Mouse (Mus musculus): ENCODE results near the gene Nsmf. TPM values are rescaled to one million over a fixed set of nuclear protein-coding genes. Genes with fewer than 3 reads are reported as not detected.
A peak's percentile ranks its signal among the peaks of the same experiment; 100 is the strongest.

Nsmf gene
- total and polyA plus RNA-seq, 2 experiments from 2014 or later: 258 to 285 TPM

GRCm38 (mm10) chr2:25098956-25099355 lies 44.8 kb downstream of the Nsmf start:
- Histone ChIP-seq H3K4me1 (ENCODE audit: insufficient read depth) (no peaks in the 10 kb centered on the region), H3K36me3 (ENCODE audit: insufficient read depth) (no peaks in the 10 kb centered on the region), H3K4me2 (ENCODE audit: low read depth) (no peak overlapping the region), H3K9me3 (ENCODE audit: low read length) (no peaks in the 10 kb centered on the region), H3K27me3 (ENCODE audit: insufficient read depth, low read length) (0 out of 2 replicates have a peak, but pooled peaks cover 4% of the 10 kb centered on the region), H3K27ac (ENCODE audit: low read depth, low read length) (no peak overlapping the region), H3K4me3 (ENCODE audit: low read depth, low read length) (no peak overlapping the region), H3K9ac (no peak overlapping the region)
- DNase-seq (peak; percentile 44), ATAC-seq (peak; percentile 50; the same call in 1 of the 2 replicates)
- peak; percentile 71 for TF ChIP-seq CTCF (IDR thresholded peaks at IDR 0.05; ENCODE audit: low read depth)
- 39% methylated on average over 5 of the region's 5 CpGs for WGBS

GRCm38 (mm10) chr2:25099703-25100102 lies 45.5 kb downstream of the Nsmf start:
- Histone ChIP-seq H3K9me3 (ENCODE audit: low read length) (no peaks in the 10 kb centered on the region), H3K27ac (ENCODE audit: low read depth, low read length) (no peak overlapping the region), H3K27me3 (ENCODE audit: insufficient read depth, low read length) (0 out of 2 replicates have a peak, but pooled peaks cover 2% of the 10 kb centered on the region), H3K36me3 (ENCODE audit: insufficient read depth) (no peaks in the 10 kb centered on the region), H3K4me1 (ENCODE audit: insufficient read depth) (no peaks in the 10 kb centered on the region), H3K4me3 (ENCODE audit: low read depth, low read length) (no peak overlapping the region), H3K9ac (no peak overlapping the region), H3K4me2 (ENCODE audit: low read depth) (no peak overlapping the region)
- peak; percentile 16 for DNase-seq
- ATAC-seq: peak; percentile 77
- no peak for TF ChIP-seq CTCF (IDR thresholded peaks at IDR 0.05; ENCODE audit: low read depth)
- 37% methylated on average over 3 of the region's 3 CpGs for WGBS

GRCm38 (mm10) chr2:25104122-25104521 lies 50.0 kb downstream of the Nsmf start:
- Histone ChIP-seq H3K27ac (ENCODE audit: low read depth, low read length) (no peak overlapping the region), H3K4me3 (ENCODE audit: low read depth, low read length) (no peak overlapping the region), H3K4me2 (ENCODE audit: low read depth) (no peak overlapping the region), H3K9ac (no peak overlapping the region), H3K27me3 (ENCODE audit: insufficient read depth, low read length) (no peaks in the 10 kb centered on the region), H3K36me3 (ENCODE audit: insufficient read depth) (no peaks in the 10 kb centered on the region), H3K9me3 (ENCODE audit: low read length) (no peaks in the 10 kb centered on the region), H3K4me1 (ENCODE audit: insufficient read depth) (no peaks in the 10 kb centered on the region)
- 0 out of 2 replicates have a peak, but pooled peaks have one; percentile 14 for TF ChIP-seq CTCF (IDR thresholded peaks at IDR 0.05; ENCODE audit: low read depth)
- 85% methylated on average over 2 of the region's 2 CpGs for WGBS
- peak; percentile 50 for ATAC-seq
- DNase-seq: no peak

GRCm38 (mm10) chr2:25106045-25106444 lies 51.9 kb downstream of the Nsmf start:
- Histone ChIP-seq H3K9ac (no peak overlapping the region), H3K4me2 (ENCODE audit: low read depth) (no peak overlapping the region), H3K27me3 (ENCODE audit: insufficient read depth, low read length) (no peaks in the 10 kb centered on the region), H3K9me3 (ENCODE audit: low read length) (no peaks in the 10 kb centered on the region), H3K36me3 (ENCODE audit: insufficient read depth) (no peaks in the 10 kb centered on the region), H3K27ac (ENCODE audit: low read depth, low read length) (no peak overlapping the region), H3K4me3 (ENCODE audit: low read depth, low read length) (no peak overlapping the region), H3K4me1 (ENCODE audit: insufficient read depth) (no peaks in the 10 kb centered on the region)
- DNase-seq: peak; percentile 44
- no peak for TF ChIP-seq CTCF (IDR thresholded peaks at IDR 0.05; ENCODE audit: low read depth)
- WGBS: 70% methylated on average over 3 of the region's 3 CpGs
- ATAC-seq: peak; percentile 25; the same call in 1 of the 2 replicates

- no peak overlapping the region for H3K4me3 ChIP-seq (ENCODE audit: low read depth, low read length)
- H3K27ac ChIP-seq (ENCODE audit: low read depth, low read length): no peak overlapping the region
- no peaks in the 10 kb centered on the region for H3K27me3 ChIP-seq (ENCODE audit: insufficient read depth, low read length)
- DNase-seq (no peak), ATAC-seq (peak; percentile 27)
- no peaks in the 10 kb centered on the region for H3K9me3 ChIP-seq (ENCODE audit: low read length)
- no peaks in the 10 kb centered on the region for H3K4me1 ChIP-seq (ENCODE audit: insufficient read depth)
- no peak overlapping the region for H3K9ac ChIP-seq
- no peak overlapping the region for H3K4me2 ChIP-seq (ENCODE audit: low read depth)
- no peaks in the 10 kb centered on the region for H3K36me3 ChIP-seq (ENCODE audit: insufficient read depth)
- no peak for TF ChIP-seq CTCF (IDR thresholded peaks at IDR 0.05; ENCODE audit: low read depth)
Observed at GRCm38 (mm10) chr2:25109487-25109886, 55.3 kb downstream of the Nsmf start.

- no peak for ATAC-seq
Observed at GRCm38 (mm10) chr2:25110505-25111183, 56.5 kb downstream of the Nsmf start.

GRCm38 (mm10) chr2:25111184-25111791 lies 57.1 kb downstream of the Nsmf start:
- no peaks in the 10 kb centered on the region for H3K36me3 ChIP-seq (ENCODE audit: insufficient read depth)
- no peaks in the 10 kb centered on the region for H3K27me3 ChIP-seq (ENCODE audit: insufficient read depth, low read length)
- no peak overlapping the region for H3K9ac ChIP-seq
- no peak overlapping the region for H3K4me2 ChIP-seq (ENCODE audit: low read depth)
- WGBS: 63% methylated on average over 9 of the region's 9 CpGs
- no peak overlapping the region for H3K27ac ChIP-seq (ENCODE audit: low read depth, low read length)
- no peak for DNase-seq
- no peaks in the 10 kb centered on the region for H3K4me1 ChIP-seq (ENCODE audit: insufficient read depth)
- ATAC-seq: no peak; the same call in 1 of the 2 replicates
- TF ChIP-seq CTCF (IDR thresholded peaks at IDR 0.05; ENCODE audit: low read depth): no peak
- H3K4me3 ChIP-seq (ENCODE audit: low read depth, low read length): no peak overlapping the region
- no peaks in the 10 kb centered on the region for H3K9me3 ChIP-seq (ENCODE audit: low read length)

More at GRCm38 (mm10) chr2:25110505-25111183, 56.5 kb downstream of the Nsmf start:
- no peak for DNase-seq
- H3K4me3 ChIP-seq (ENCODE audit: low read depth, low read length): no peak overlapping the region
- H3K4me2 ChIP-seq (ENCODE audit: low read depth): no peak overlapping the region
- H3K27ac ChIP-seq (ENCODE audit: low read depth, low read length): no peak overlapping the region
- no peak overlapping the region for H3K9ac ChIP-seq
- H3K9me3 ChIP-seq (ENCODE audit: low read length): no peaks in the 10 kb centered on the region
- no peaks in the 10 kb centered on the region for H3K4me1 ChIP-seq (ENCODE audit: insufficient read depth)
- TF ChIP-seq CTCF (IDR thresholded peaks at IDR 0.05; ENCODE audit: low read depth): no peak
- no peaks in the 10 kb centered on the region for H3K36me3 ChIP-seq (ENCODE audit: insufficient read depth)
- no peaks in the 10 kb centered on the region for H3K27me3 ChIP-seq (ENCODE audit: insufficient read depth, low read length)

Small RNA genes lying within 50 kb of the gene (microRNA-seq; reads per million reads assigned to microRNA genes)
- 0 reads per million in 2 experiments for gene Gm24328
- gene Mir7664: 0 to 0.24 reads per million in 2 experiments

Other genes starting within 250 kb of the Nsmf start
- gene Ehmt1, start 134.7 kb upstream of the Nsmf start, total RNA-seq (2014; rRNA removed): 72.4 and 89.4 TPM in 2 replicates
- gene Ehmt1, start 134.7 kb upstream of the Nsmf start, polyA plus RNA-seq (2015; fragmentation: Nextera tagmentation; extraction: Ambion mirVana): 44.2 and 72.1 TPM in 2 replicates
- 44.3 and 44.4 TPM in 2 replicates for gene Arrdc1, start 119.1 kb upstream of the Nsmf start, total RNA-seq (2014; rRNA removed)
- gene Arrdc1, start 119.1 kb upstream of the Nsmf start, polyA plus RNA-seq (2015; fragmentation: Nextera tagmentation; extraction: Ambion mirVana): 35.3 and 37.8 TPM in 2 replicates
- 34.9 and 39.9 TPM in 2 replicates for gene Zmynd19, start 104.6 kb upstream of the Nsmf start, total RNA-seq (2014; rRNA removed)
- gene Zmynd19, start 104.6 kb upstream of the Nsmf start, polyA plus RNA-seq (2015; fragmentation: Nextera tagmentation; extraction: Ambion mirVana): 19.2 and 21.9 TPM in 2 replicates
- gene Dph7, start 92.0 kb upstream of the Nsmf start, total RNA-seq (2014; rRNA removed): 42.9 and 54.0 TPM in 2 replicates
- 40.8 and 45.1 TPM in 2 replicates for gene Dph7, start 92.0 kb upstream of the Nsmf start, polyA plus RNA-seq (2015; fragmentation: Nextera tagmentation; extraction: Ambion mirVana)
- gene Mrpl41, start 79.3 kb upstream of the Nsmf start, total RNA-seq (2014; rRNA removed): 79.4 and 123 TPM in 2 replicates
- 174 and 203 TPM in 2 replicates for gene Mrpl41, start 79.3 kb upstream of the Nsmf start, polyA plus RNA-seq (2015; fragmentation: Nextera tagmentation; extraction: Ambion mirVana)
- 5.0 TPM in 2 replicates for gene Pnpla7, start 78.3 kb upstream of the Nsmf start, total RNA-seq (2014; rRNA removed)
- 2.7 and 3.1 TPM in 2 replicates for gene Pnpla7, start 78.3 kb upstream of the Nsmf start, polyA plus RNA-seq (2015; fragmentation: Nextera tagmentation; extraction: Ambion mirVana)
- not detected in 2 replicates for gene Entpd8, start 25.9 kb downstream of the Nsmf start, total RNA-seq (2014; rRNA removed)
- gene Entpd8, start 25.9 kb downstream of the Nsmf start, polyA plus RNA-seq (2015; fragmentation: Nextera tagmentation; extraction: Ambion mirVana): not detected in 2 replicates
- gene Noxa1, start 40.8 kb downstream of the Nsmf start, total RNA-seq (2014; rRNA removed): not detected in 2 replicates
- gene Noxa1, start 40.8 kb downstream of the Nsmf start, polyA plus RNA-seq (2015; fragmentation: Nextera tagmentation; extraction: Ambion mirVana): not detected in 2 replicates
- 38.2 and 40.0 TPM in 2 replicates for gene Nrarp, start 126.4 kb downstream of the Nsmf start, total RNA-seq (2014; rRNA removed)
- gene Nrarp, start 126.4 kb downstream of the Nsmf start, polyA plus RNA-seq (2015; fragmentation: Nextera tagmentation; extraction: Ambion mirVana): 17.0 and 17.8 TPM in 2 replicates
- gene Tor4a, start 142.5 kb downstream of the Nsmf start, total RNA-seq (2014; rRNA removed): 1.7 and 3.3 TPM in 2 replicates
- 0.92 and 1.2 TPM in 2 replicates for gene Tor4a, start 142.5 kb downstream of the Nsmf start, polyA plus RNA-seq (2015; fragmentation: Nextera tagmentation; extraction: Ambion mirVana)
- 94.6 and 115 TPM in 2 replicates for gene Nelfb, start 157.1 kb downstream of the Nsmf start, total RNA-seq (2014; rRNA removed)
- gene Nelfb, start 157.1 kb downstream of the Nsmf start, polyA plus RNA-seq (2015; fragmentation: Nextera tagmentation; extraction: Ambion mirVana): 57.1 and 76.1 TPM in 2 replicates
- gene Stpg3, start 160.3 kb downstream of the Nsmf start, total RNA-seq (2014; rRNA removed): not detected in 2 replicates
- not detected in 2 replicates for gene Stpg3, start 160.3 kb downstream of the Nsmf start, polyA plus RNA-seq (2015; fragmentation: Nextera tagmentation; extraction: Ambion mirVana)
- gene Fam166a, start 164.4 kb downstream of the Nsmf start, total RNA-seq (2014; rRNA removed): not detected in 2 replicates
- gene Fam166a, start 164.4 kb downstream of the Nsmf start, polyA plus RNA-seq (2015; fragmentation: Nextera tagmentation; extraction: Ambion mirVana): 0.94 TPM in 1 of 2 replicates, not detected in the other
- 553 and 579 TPM in 2 replicates for gene Tubb4b, start 170.3 kb downstream of the Nsmf start, total RNA-seq (2014; rRNA removed)
- gene Tubb4b, start 170.3 kb downstream of the Nsmf start, polyA plus RNA-seq (2015; fragmentation: Nextera tagmentation; extraction: Ambion mirVana): 382 and 469 TPM in 2 replicates
- not detected in 2 replicates for gene Slc34a3, start 180.0 kb downstream of the Nsmf start, total RNA-seq (2014; rRNA removed)
- not detected in 2 replicates for gene Slc34a3, start 180.0 kb downstream of the Nsmf start, polyA plus RNA-seq (2015; fragmentation: Nextera tagmentation; extraction: Ambion mirVana)
- gene Rnf224, start 182.4 kb downstream of the Nsmf start, total RNA-seq (2014; rRNA removed): not detected in 2 replicates
- not detected in 2 replicates for gene Rnf224, start 182.4 kb downstream of the Nsmf start, polyA plus RNA-seq (2015; fragmentation: Nextera tagmentation; extraction: Ambion mirVana)
- 77.6 and 84.1 TPM in 2 replicates for gene Rnf208, start 187.9 kb downstream of the Nsmf start, total RNA-seq (2014; rRNA removed)
- 193 and 205 TPM in 2 replicates for gene Rnf208, start 187.9 kb downstream of the Nsmf start, polyA plus RNA-seq (2015; fragmentation: Nextera tagmentation; extraction: Ambion mirVana)
- not detected in 2 replicates for gene Cysrt1, start 188.1 kb downstream of the Nsmf start, total RNA-seq (2014; rRNA removed)
- gene Cysrt1, start 188.1 kb downstream of the Nsmf start, polyA plus RNA-seq (2015; fragmentation: Nextera tagmentation; extraction: Ambion mirVana): not detected in 2 replicates
- gene AL732309.1, start 192.5 kb downstream of the Nsmf start, total RNA-seq (2014; rRNA removed): 10.1 and 12.8 TPM in 2 replicates
- 3.0 and 3.1 TPM in 2 replicates for gene AL732309.1, start 192.5 kb downstream of the Nsmf start, polyA plus RNA-seq (2015; fragmentation: Nextera tagmentation; extraction: Ambion mirVana)
- 29.2 and 42.5 TPM in 2 replicates for gene Tmem203, start 201.1 kb downstream of the Nsmf start, total RNA-seq (2014; rRNA removed)
- gene Tmem203, start 201.1 kb downstream of the Nsmf start, polyA plus RNA-seq (2015; fragmentation: Nextera tagmentation; extraction: Ambion mirVana): 22.7 and 27.7 TPM in 2 replicates
- 15.2 and 18.1 TPM in 2 replicates for gene Tprn, start 208.3 kb downstream of the Nsmf start, total RNA-seq (2014; rRNA removed)
- gene Tprn, start 208.3 kb downstream of the Nsmf start, polyA plus RNA-seq (2015; fragmentation: Nextera tagmentation; extraction: Ambion mirVana): 16.4 and 18.8 TPM in 2 replicates
- gene Ssna1, start 218.1 kb downstream of the Nsmf start, total RNA-seq (2014; rRNA removed): 108 and 127 TPM in 2 replicates
- 189 and 195 TPM in 2 replicates for gene Ssna1, start 218.1 kb downstream of the Nsmf start, polyA plus RNA-seq (2015; fragmentation: Nextera tagmentation; extraction: Ambion mirVana)
- gene Anapc2, start 218.1 kb downstream of the Nsmf start, total RNA-seq (2014; rRNA removed): 30.2 and 37.9 TPM in 2 replicates
- 90.7 and 108 TPM in 2 replicates for gene Anapc2, start 218.1 kb downstream of the Nsmf start, polyA plus RNA-seq (2015; fragmentation: Nextera tagmentation; extraction: Ambion mirVana)
- not detected in 2 replicates for gene Tmem210, start 233.8 kb downstream of the Nsmf start, total RNA-seq (2014; rRNA removed)
- gene Tmem210, start 233.8 kb downstream of the Nsmf start, polyA plus RNA-seq (2015; fragmentation: Nextera tagmentation; extraction: Ambion mirVana): not detected in 2 replicates
- gene Lrrc26, start 235.6 kb downstream of the Nsmf start, total RNA-seq (2014; rRNA removed): not detected in 2 replicates
- 0.15 TPM in 1 of 2 replicates, not detected in the other for gene Lrrc26, start 235.6 kb downstream of the Nsmf start, polyA plus RNA-seq (2015; fragmentation: Nextera tagmentation; extraction: Ambion mirVana)